Comparison of ENCODE assay signal across 14 mouse cellular contexts in the genomic region with DNA sequence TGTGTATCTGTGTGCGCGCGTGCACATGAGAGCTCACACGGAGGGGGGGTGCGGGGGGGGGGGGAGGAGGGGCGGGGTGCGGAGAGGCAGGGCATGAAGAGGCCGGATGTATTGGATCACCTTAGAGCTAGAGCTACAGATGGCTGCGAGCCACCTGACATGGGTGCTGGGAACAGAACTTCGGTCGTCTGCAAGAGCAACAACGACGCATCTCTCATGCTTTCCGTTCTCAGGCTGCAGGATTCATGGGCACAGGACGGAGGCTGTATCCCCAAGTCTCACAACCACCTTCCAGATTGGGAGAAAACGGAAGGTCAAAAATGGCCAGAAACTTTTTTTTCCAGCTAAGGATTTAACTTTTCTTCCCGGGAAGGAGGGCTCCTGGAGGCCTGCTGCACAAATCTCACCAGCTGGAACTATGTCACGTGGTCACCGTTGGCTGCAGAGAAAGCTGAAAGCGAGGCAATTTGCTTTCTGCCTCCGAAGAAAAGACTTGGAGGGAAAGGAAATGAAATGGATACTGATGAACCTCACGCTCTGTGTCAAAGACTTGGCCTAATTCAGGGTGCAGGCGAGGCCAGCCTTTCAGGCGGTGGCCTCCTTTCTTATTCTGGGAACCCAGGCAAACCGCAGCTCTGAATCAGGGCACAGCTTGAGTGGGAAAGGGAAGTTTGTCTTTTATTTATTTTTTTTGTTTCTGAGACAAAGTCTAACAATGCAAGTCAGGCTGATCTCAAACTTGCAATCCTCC. TPM values are rescaled to one million over a fixed set of nuclear protein-coding genes. Genes with fewer than 3 reads are reported as not detected.
DNase-seq lines count a peak whose midpoint lies in the region; ATAC-seq and TF ChIP-seq lines count a peak whose summit lies in the region.
"Had no signal": no experiment of that assay in that cellular context is flagged by ENCODE, and none has a peak within 500 bp of the region (broad histone marks: within the 10 kb centered on the region; RNA-seq: fewer than 3 reads in every experiment).

No protein-coding gene starts in this region.

- DNase-seq in gastrocnemius, adult 18-20 months (ENCODE audit: low spot score), result peak; percentile 24
- no peak for DNase-seq in gastrocnemius, adult 8-10 months (ENCODE audit: low spot score in 2 of 2)
- DNase-seq in lung, embryonic 14.5 days, result peak; percentile 63
- DNase-seq in lung, adult 18-20 months, result no peak
- DNase-seq in cerebellum, adult 9-11 months, result no peak
- DNase-seq: B cell, adult 2 months; thymus, adult 2 months had no signal

- ATAC-seq in lung, embryonic 14.5 days (ENCODE audit: insufficient read depth), result no peak
- ATAC-seq in embryonic facial prominence, embryonic 12.5 days (ENCODE audit: insufficient number of reproducible peaks, insufficient read depth, low FRiP score, low TSS enrichment), result no peak
- ATAC-seq in intestine, postnatal 0 days, result no peak
- no peak for ATAC-seq in cerebellum, adult (ENCODE audit: insufficient number of reproducible peaks, low FRiP score, low TSS enrichment)
- ATAC-seq: inflammation-experienced regulatory T-cells, adult 6 months had no signal

- TF ChIP-seq CTCF in lung, embryonic 14.5 days (IDR thresholded peaks at IDR 0.05; ENCODE audit: low read depth), result no peak
- no peak for TF ChIP-seq CTCF in intestine, postnatal 0 days (IDR thresholded peaks at IDR 0.05; ENCODE audit: low read depth)

- no peaks in the 10 kb centered on the region for H3K36me3 ChIP-seq in lung, embryonic 14.5 days (ENCODE audit: insufficient read depth)
- no peaks in the 10 kb centered on the region for H3K36me3 ChIP-seq in embryonic facial prominence, embryonic 12.5 days
- no peaks in the 10 kb centered on the region for H3K36me3 ChIP-seq in intestine, postnatal 0 days (ENCODE audit: control insufficient read depth, insufficient read depth)
- H3K36me3 ChIP-seq: embryonic facial prominence, embryonic 15.5 days had no signal

- peaks cover 6% of the 10 kb centered on the region for H3K4me1 ChIP-seq in lung, embryonic 14.5 days (ENCODE audit: insufficient read depth)
- 0 out of 2 replicates have a peak, but pooled peaks cover 4% of the 10 kb centered on the region for H3K4me1 ChIP-seq in embryonic facial prominence, embryonic 12.5 days
- no peaks in the 10 kb centered on the region for H3K4me1 ChIP-seq in intestine, postnatal 0 days (replicated peaks; ENCODE audit: control insufficient read depth, insufficient read depth, low read length)

- H3K9ac ChIP-seq in lung, embryonic 14.5 days, result no peak overlapping the region
- no peak overlapping the region for H3K9ac ChIP-seq in embryonic facial prominence, embryonic 12.5 days
- H3K9ac ChIP-seq in intestine, postnatal 0 days (ENCODE audit: low read depth, low read length), result no peak overlapping the region
- H3K9ac ChIP-seq: embryonic facial prominence, embryonic 15.5 days had no signal

- H3K4me3 ChIP-seq in lung, embryonic 14.5 days (ENCODE audit: low read depth, low read length), result no peak overlapping the region
- H3K4me3 ChIP-seq in embryonic facial prominence, embryonic 12.5 days, result no peak overlapping the region
- H3K4me3 ChIP-seq in intestine, postnatal 0 days (ENCODE audit: low read depth, low read length), result no peak overlapping the region
- H3K4me3 ChIP-seq: embryonic facial prominence, embryonic 15.5 days had no signal

- H3K4me2 ChIP-seq in lung, embryonic 14.5 days, result no peak overlapping the region
- H3K4me2 ChIP-seq in embryonic facial prominence, embryonic 12.5 days (replicated peaks), result no peak overlapping the region
- peak overlapping the region; percentile 27; the same call in 1 of the 2 replicates for H3K4me2 ChIP-seq in intestine, postnatal 0 days (replicated peaks; ENCODE audit: low read depth)
- H3K4me2 ChIP-seq: embryonic facial prominence, embryonic 15.5 days had no signal

- H3K9me3 ChIP-seq in lung, embryonic 14.5 days (ENCODE audit: low read depth, low read length), result peaks cover 6% of the 10 kb centered on the region; the same call in 1 of the 2 replicates
- no peaks in the 10 kb centered on the region for H3K9me3 ChIP-seq in embryonic facial prominence, embryonic 12.5 days
- no peaks in the 10 kb centered on the region for H3K9me3 ChIP-seq in intestine, postnatal 0 days (ENCODE audit: control insufficient read depth)
- H3K9me3 ChIP-seq: embryonic facial prominence, embryonic 15.5 days had no signal

- no peaks in the 10 kb centered on the region for H3K27me3 ChIP-seq in lung, embryonic 14.5 days (ENCODE audit: insufficient read depth, low read length)
- no peaks in the 10 kb centered on the region for H3K27me3 ChIP-seq in embryonic facial prominence, embryonic 12.5 days
- H3K27me3 ChIP-seq in intestine, postnatal 0 days (replicated peaks; ENCODE audit: control insufficient read depth, insufficient read depth, low read length), result no peaks in the 10 kb centered on the region
- H3K27me3 ChIP-seq: embryonic facial prominence, embryonic 15.5 days had no signal

- H3K27ac ChIP-seq in lung, embryonic 14.5 days (ENCODE audit: low read depth), result peak overlapping the region; percentile 50; the same call in 1 of the 2 replicates
- H3K27ac ChIP-seq in embryonic facial prominence, embryonic 12.5 days, result 0 out of 2 replicates have a peak overlapping the region, but pooled peaks have one; percentile 50
- H3K27ac ChIP-seq in intestine, postnatal 0 days (ENCODE audit: low read depth, low read length), result no peak overlapping the region
- H3K27ac ChIP-seq: embryonic facial prominence, embryonic 15.5 days had no signal

- 62% methylated on average over 25 of the region's 25 CpGs for WGBS in lung, embryonic 14.5 days
- 69% methylated on average over 22 of the region's 25 CpGs for WGBS in embryonic facial prominence, embryonic 12.5 days
- WGBS in intestine, postnatal 0 days, result 70% methylated on average over 25 of the region's 25 CpGs

RNA-seq across cellular contexts. Expression of a gene that starts 7.3 kb away (rescaled TPM):
- 10 to 100 TPM; 30.3 to 31.7 TPM for total RNA-seq in gastrocnemius, adult 18-20 months (2021)
- 10 to 100 TPM; 25.5 to 34.6 (median 30.2) TPM for total RNA-seq in gastrocnemius, adult 8-10 months (2022)
- 17.3 and 18.9 TPM in 2 replicates for polyA plus RNA-seq in lung, embryonic 14.5 days (2014; fragmentation: Nextera tagmentation; extraction: Ambion mirVana)
- 13.5 and 15.0 TPM in 2 replicates for polyA plus RNA-seq in embryonic facial prominence, embryonic 12.5 days (2016; fragmentation: Nextera tagmentation; extraction: Ambion mirVana)
- polyA plus RNA-seq in intestine, postnatal 0 days (2015; fragmentation: Nextera tagmentation; extraction: Ambion mirVana), result 15.4 TPM in 2 replicates

RNA-seq across cellular contexts. Expression of a gene that starts 48.2 kb away (rescaled TPM):
- total RNA-seq in gastrocnemius, adult 18-20 months (2021), result not detected
- under 1 TPM in 2 of 4 experiments, not detected in 2; 0.10 to 0.11 TPM for total RNA-seq in gastrocnemius, adult 8-10 months (2022)
- 3.6 and 6.4 TPM in 2 replicates for polyA plus RNA-seq in lung, embryonic 14.5 days (2014; fragmentation: Nextera tagmentation; extraction: Ambion mirVana)
- 11.6 and 12.0 TPM in 2 replicates for polyA plus RNA-seq in embryonic facial prominence, embryonic 12.5 days (2016; fragmentation: Nextera tagmentation; extraction: Ambion mirVana)
- 0.21 and 0.64 TPM in 2 replicates for polyA plus RNA-seq in intestine, postnatal 0 days (2015; fragmentation: Nextera tagmentation; extraction: Ambion mirVana)
- total RNA-seq: megakaryocyte, adult 5-6 weeks; neutrophil, adult 5-6 weeks had no signal
- polyA plus RNA-seq: inflammation-experienced regulatory T-cells, adult 6 months had no signal

Comparison
In these comparisons a context has a peak if more than half of its experiments do, and no peak if none do; other contexts are left out.
1. DNase-seq: peak in gastrocnemius, adult 18-20 months (single experiment) and lung, embryonic 14.5 days (single experiment); none in gastrocnemius, adult 8-10 months (0 of 2), lung, adult 18-20 months (0 of 2) and cerebellum, adult 9-11 months (single experiment).